Mouse (Mus musculus) B cell, adult 2 months (primary cell): ENCODE results near the gene Ubac2.

Experiments
- DNase-seq, 2 experiments: peaks; one replicate each; pipeline ENCODE4 v3.0.0; 2022

Gene Ubac2

GRCm38 (mm10) chr14:121954129-121954528 is 75.7 kb downstream of the Ubac2 start:
- no peak for DNase-seq

- DNase-seq = no peak
Observed at GRCm38 (mm10) chr14:121954608-121955007, 76.2 kb downstream of the Ubac2 start.

- DNase-seq = peak in 1 of 2 experiments; percentile 26
Observed at GRCm38 (mm10) chr14:121955176-121955795, 76.9 kb downstream of the Ubac2 start.

- DNase-seq = peak in 1 of 2 experiments; percentile 15
Observed at GRCm38 (mm10) chr14:121956291-121956690, 77.9 kb downstream of the Ubac2 start.

- no peak for DNase-seq
Observed at GRCm38 (mm10) chr14:121957176-121957871, 78.9 kb downstream of the Ubac2 start.

- DNase-seq = no peak
Observed at GRCm38 (mm10) chr14:121958041-121958750, 79.8 kb downstream of the Ubac2 start.

- DNase-seq = peak in 1 of 2 experiments; percentile 17
Observed at GRCm38 (mm10) chr14:121958751-121959537, 80.5 kb downstream of the Ubac2 start.

- DNase-seq = no peak
Observed at GRCm38 (mm10) chr14:121959538-121959980, 81.1 kb downstream of the Ubac2 start.

- no peak for DNase-seq
Observed at GRCm38 (mm10) chr14:121960031-121960430, 81.6 kb downstream of the Ubac2 start.

GRCm38 (mm10) chr14:121960531-121960930 is 82.1 kb downstream of the Ubac2 start:
- DNase-seq = peak in 1 of 2 experiments; percentile 20

- DNase-seq = peak in 1 of 2 experiments; percentile 13
Observed at GRCm38 (mm10) chr14:121960997-121961396, 82.6 kb downstream of the Ubac2 start.

- DNase-seq = peak in 1 of 2 experiments; percentile 28
Observed at GRCm38 (mm10) chr14:121961496-121962127, 83.2 kb downstream of the Ubac2 start.

- no peak for DNase-seq
Observed at GRCm38 (mm10) chr14:121962128-121962890, 83.9 kb downstream of the Ubac2 start.

GRCm38 (mm10) chr14:121963251-121963941 is 85.0 kb downstream of the Ubac2 start:
- peak in 1 of 2 experiments; percentile 30 for DNase-seq

- DNase-seq = no peak
Observed at GRCm38 (mm10) chr14:121963942-121964335, 85.5 kb downstream of the Ubac2 start.

GRCm38 (mm10) chr14:121964990-121965389 is 86.6 kb downstream of the Ubac2 start, which contains the start of gene Gpr183:
Gene Gpr183, minus strand, starts transcription at chr14:121965195.
- DNase-seq = peak; percentile 62 to 66

- DNase-seq = peak in 1 of 2 experiments; percentile 34
Observed at GRCm38 (mm10) chr14:121965461-121965860, 87.0 kb downstream of the Ubac2 start.

- no peak for DNase-seq
Observed at GRCm38 (mm10) chr14:121967095-121967494, 88.7 kb downstream of the Ubac2 start.

GRCm38 (mm10) chr14:121970402-121970801 is 92.0 kb downstream of the Ubac2 start:
- no peak for DNase-seq

GRCm38 (mm10) chr14:121973114-121973513 is 94.7 kb downstream of the Ubac2 start:
- DNase-seq = no peak

GRCm38 (mm10) chr14:121981531-121981930 is 103.1 kb downstream of the Ubac2 start:
- no peak for DNase-seq
